Mouse (Mus musculus) right cerebral cortex, postnatal 10 days (tissue): ENCODE measurements around the gene Eya4.

ENCODE experiments used
- DNase-seq, 2 experiments: peaks; one replicate each; pipeline ENCODE4 v3.0.0; 2021; ENCODE audit warnings: low spot score in 2 of 2

The Eya4 gene

GRCm38 (mm10) chr10:23063637-23064036 is 286.9 kb downstream of the Eya4 start:
- DNase-seq = no peak

- no peak for DNase-seq
These were observed 287.9 kb downstream of the Eya4 start for GRCm38 (mm10) chr10:23062719-23063118.

GRCm38 (mm10) chr10:23060694-23061060 is 289.9 kb downstream of the Eya4 start:
- no peak for DNase-seq

- DNase-seq = no peak
These were observed 290.4 kb downstream of the Eya4 start for GRCm38 (mm10) chr10:23060041-23060693.

- no peak for DNase-seq
These were observed 297.1 kb downstream of the Eya4 start for GRCm38 (mm10) chr10:23053379-23053915.
